Mouse (Mus musculus): Measurements from ENCODE around the gene Pspc1.

DNA sequence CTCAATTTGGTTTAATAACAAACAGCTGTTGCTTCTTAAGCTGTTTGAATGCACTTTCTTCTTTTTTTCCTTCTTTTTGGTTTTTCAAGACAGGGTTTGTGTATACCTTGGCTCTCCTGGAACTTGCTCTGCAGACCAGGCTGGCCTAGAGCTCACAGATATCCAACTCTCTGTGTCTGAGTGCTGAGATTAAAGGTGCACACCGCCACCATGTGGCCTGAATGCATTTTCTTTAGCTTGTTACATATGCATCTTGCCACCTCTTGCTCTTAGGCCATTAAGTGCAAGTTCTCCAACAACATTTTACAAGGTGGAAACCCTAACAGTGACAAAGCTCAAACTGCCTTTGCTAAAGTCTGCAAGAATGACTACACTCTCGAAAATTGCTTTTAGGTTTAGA lies 15.1 kb upstream of the Pspc1 start:
- no peak for TF ChIP-seq CTCF (IDR thresholded peaks at IDR 0.05; ENCODE audit: low read depth, low read length)
- no peak for TF ChIP-seq POLR2A (IDR thresholded peaks at IDR 0.05; ENCODE audit: borderline replicate concordance, low read depth, low read length)

All from bone marrow macrophage, adult 2 months (primary cell).